Mouse (Mus musculus) gastrocnemius, adult 18-20 months (tissue): ENCODE data around the gene Ttll3. TPM values are rescaled to one million over a fixed set of nuclear protein-coding genes. Genes with fewer than 3 reads are reported as not detected.

Experiments
- DNase-seq: peaks from one replicate; pipeline ENCODE4 v3.0.0; 2021; ENCODE audit warnings: low spot score
- long read RNA-seq, 2 experiments: library from polyadenylated mRNA; stranded (forward); transcript quantifications; one replicate each; pipeline ENCODE4 v2.0.0; 2021
- total RNA-seq, 2 experiments: library from RNA; stranded (reverse); gene quantifications; 2 replicates each; pipeline ENCODE4 v1.2.3; 2021

The Ttll3 gene
- under 1 TPM; 0.52 to 0.82 TPM for total RNA-seq
- long read RNA-seq, experiment 1, partial matches to known transcripts = 0 of 1 reads
- long read RNA-seq, experiment 1, other reads (novel, unspliced or antisense) = 1 of 1 reads
- long read RNA-seq, experiment 2 = 0 reads

GRCm38 (mm10) chr6:113388960-113389359, at the start of gene Ttll3:
Gene Ttll3, plus strand, starts transcription at chr6:113389260.
- no peak for DNase-seq

- no peak for DNase-seq
Observed at GRCm38 (mm10) chr6:113341574-113341973, 47.5 kb upstream of the Ttll3 start.

- DNase-seq = no peak
Observed at GRCm38 (mm10) chr6:113342297-113342696, 46.8 kb upstream of the Ttll3 start.

GRCm38 (mm10) chr6:113343177-113344092, 45.6 kb upstream of the Ttll3 start, which contains the start of gene Camk1:
Gene Camk1, minus strand, starts transcription at chr6:113343984.
- DNase-seq = peak; percentile 87

GRCm38 (mm10) chr6:113344321-113344720, 44.7 kb upstream of the Ttll3 start:
- peak; percentile 85 for DNase-seq

GRCm38 (mm10) chr6:113346897-113347296, 42.2 kb upstream of the Ttll3 start:
- no peak for DNase-seq

GRCm38 (mm10) chr6:113350538-113350937, 38.5 kb upstream of the Ttll3 start:
- DNase-seq = no peak

- no peak for DNase-seq
Observed at GRCm38 (mm10) chr6:113351161-113351560, 37.9 kb upstream of the Ttll3 start.

GRCm38 (mm10) chr6:113351653-113352052, 37.4 kb upstream of the Ttll3 start:
- DNase-seq = no peak

- no peak for DNase-seq
Observed at GRCm38 (mm10) chr6:113352820-113353219, 36.2 kb upstream of the Ttll3 start.

- no peak for DNase-seq
Observed at GRCm38 (mm10) chr6:113353696-113354095, 35.4 kb upstream of the Ttll3 start.

- DNase-seq = no peak
Observed at GRCm38 (mm10) chr6:113361476-113361875, 27.6 kb upstream of the Ttll3 start.

GRCm38 (mm10) chr6:113362241-113362640, 26.8 kb upstream of the Ttll3 start:
- no peak for DNase-seq

- DNase-seq = no peak
Observed at GRCm38 (mm10) chr6:113364518-113365135, 24.4 kb upstream of the Ttll3 start.

- DNase-seq = no peak
Observed at GRCm38 (mm10) chr6:113366639-113367038, 22.4 kb upstream of the Ttll3 start.

GRCm38 (mm10) chr6:113367574-113367973, 21.5 kb upstream of the Ttll3 start:
- DNase-seq = no peak

GRCm38 (mm10) chr6:113368124-113368523, 20.9 kb upstream of the Ttll3 start:
- DNase-seq = no peak

GRCm38 (mm10) chr6:113368577-113368976, 20.5 kb upstream of the Ttll3 start:
- DNase-seq = no peak

GRCm38 (mm10) chr6:113370194-113370929, 18.7 kb upstream of the Ttll3 start:
- DNase-seq = no peak

- DNase-seq = no peak
Observed at GRCm38 (mm10) chr6:113373491-113373890, 15.6 kb upstream of the Ttll3 start.

- no peak for DNase-seq
Observed at GRCm38 (mm10) chr6:113377172-113377495, 11.9 kb upstream of the Ttll3 start.
